Mouse (Mus musculus) c-Kit-positive CD71-positive TER-119-negative erythroid progenitor cells, embryonic 14.5 days (primary cell): Measurements from ENCODE around the gene Acads.

ENCODE experiments used
- DNase-seq: peaks from one replicate; pipeline ENCODE4 v3.0.0-alpha.2; 2013; ENCODE audit warnings: low read depth

The Acads gene

DNA sequence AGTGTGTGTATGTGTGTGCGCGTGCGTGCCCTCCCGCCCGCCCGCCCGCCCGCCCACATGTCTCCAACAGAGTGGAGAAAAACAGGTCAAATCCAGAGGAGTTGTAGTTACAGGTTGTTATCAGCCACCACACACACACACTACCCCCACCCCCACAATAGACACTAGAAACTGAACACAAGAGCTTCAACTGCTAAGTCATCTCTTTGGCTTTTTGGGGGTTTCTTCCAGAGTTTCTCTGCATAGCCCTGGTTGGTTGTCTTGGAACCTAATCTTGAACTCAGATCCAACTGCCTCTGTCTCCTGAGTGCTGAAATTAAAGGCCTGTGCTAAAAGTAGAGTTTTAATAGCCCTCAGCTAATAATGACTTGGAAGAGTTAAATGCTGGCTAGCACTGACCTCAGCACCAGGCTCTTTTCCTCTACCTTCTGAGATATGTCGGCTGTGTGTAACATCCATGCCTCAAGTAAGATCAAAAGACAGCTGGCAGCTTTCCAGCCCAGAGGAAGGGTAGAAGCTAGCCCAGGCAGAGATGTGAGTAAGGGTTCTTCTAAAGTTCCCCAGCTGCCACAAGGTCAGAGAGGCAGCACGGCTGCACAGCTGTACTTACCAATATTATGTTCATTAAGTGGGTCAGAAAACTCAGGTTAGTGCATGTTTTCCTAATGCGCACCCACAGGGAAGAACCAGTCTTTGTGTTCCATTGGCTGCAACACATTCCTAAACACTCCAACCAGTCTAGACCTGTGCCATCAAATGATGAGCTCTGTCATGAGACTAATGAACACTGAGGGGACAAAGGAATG lies 47.8 kb downstream of the Acads start:
- DNase-seq: peak; percentile 71

GRCm38 (mm10) chr5:115070457-115070856 lies 48.7 kb downstream of the Acads start:
- DNase-seq: no peak

DNA sequence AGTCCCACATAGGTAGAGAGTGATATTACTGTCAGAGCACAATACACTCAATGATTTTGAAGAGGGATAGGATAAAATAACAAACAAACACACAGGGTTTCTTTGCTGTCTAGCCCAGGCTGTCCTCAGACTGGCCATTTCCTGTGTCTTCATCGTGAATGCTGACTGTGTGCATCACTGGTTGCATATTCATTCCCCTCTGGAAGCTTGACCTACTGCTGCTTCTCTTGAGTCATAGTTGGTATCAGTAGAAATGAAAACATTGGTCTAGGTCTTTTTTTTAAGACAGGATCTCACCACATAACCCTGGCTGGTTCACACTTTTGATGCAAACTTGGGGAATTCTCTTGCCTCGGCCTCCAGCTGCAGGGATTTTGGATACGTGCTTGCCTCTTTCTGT lies 49.5 kb downstream of the Acads start:
- DNase-seq: no peak

DNA sequence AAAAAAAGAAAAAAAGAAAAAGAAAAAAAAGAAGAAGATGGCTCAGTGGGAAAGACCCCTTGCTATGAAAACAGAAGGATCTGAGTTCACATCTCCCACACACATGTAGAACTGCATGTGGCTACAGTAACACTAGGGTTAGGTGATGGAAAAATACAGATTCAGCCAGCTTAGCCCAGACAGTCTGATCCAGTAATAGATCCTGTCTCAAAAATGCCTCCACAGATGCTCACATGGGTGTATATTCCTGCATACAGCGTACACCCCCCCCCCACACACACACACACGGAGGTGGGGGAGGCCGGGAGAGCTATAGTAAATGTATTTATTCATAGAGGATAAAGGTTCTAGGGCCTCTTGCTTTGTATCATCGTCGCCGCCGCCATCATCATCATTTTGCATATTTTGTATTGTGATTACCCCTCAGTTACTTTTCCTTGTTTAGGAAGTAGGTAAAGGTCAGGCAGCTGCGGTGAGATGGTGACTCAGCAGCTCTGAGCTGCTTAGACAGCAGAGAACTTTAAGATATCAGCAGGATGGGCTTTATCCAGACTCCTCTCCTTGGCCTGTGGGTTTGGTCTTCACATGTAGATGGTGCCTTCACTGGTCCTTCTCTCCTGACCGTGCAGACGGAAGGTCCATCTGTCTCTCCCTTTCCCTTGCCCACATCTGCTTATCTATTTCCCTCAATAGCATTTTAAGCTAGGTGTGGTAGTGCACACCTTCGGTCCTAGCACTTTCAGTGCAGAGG lies 50.3 kb downstream of the Acads start:
- DNase-seq: no peak

- no peak for DNase-seq
Observed at GRCm38 (mm10) chr5:115066245-115066644, 52.9 kb downstream of the Acads start.

DNA sequence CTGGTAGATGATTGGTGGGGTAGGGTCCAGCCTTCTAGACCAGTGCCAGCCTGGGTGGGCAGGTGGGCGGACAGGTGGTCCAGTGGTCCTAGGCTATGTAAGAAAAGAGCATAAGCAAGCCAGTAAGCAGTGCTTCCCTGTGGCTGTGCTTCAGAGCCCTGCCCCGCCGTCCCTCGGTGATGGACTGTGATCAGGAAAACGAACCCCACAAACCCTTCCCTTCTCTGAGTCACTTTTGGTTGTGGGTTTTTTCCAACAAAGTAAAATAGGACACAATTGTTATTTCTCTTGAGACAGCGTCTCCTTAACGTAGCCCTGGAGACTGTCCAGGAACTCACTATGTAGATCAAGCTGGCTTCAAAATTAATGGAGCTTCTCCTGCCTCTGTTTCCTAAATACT lies 55.8 kb downstream of the Acads start:
- no peak for DNase-seq

DNA sequence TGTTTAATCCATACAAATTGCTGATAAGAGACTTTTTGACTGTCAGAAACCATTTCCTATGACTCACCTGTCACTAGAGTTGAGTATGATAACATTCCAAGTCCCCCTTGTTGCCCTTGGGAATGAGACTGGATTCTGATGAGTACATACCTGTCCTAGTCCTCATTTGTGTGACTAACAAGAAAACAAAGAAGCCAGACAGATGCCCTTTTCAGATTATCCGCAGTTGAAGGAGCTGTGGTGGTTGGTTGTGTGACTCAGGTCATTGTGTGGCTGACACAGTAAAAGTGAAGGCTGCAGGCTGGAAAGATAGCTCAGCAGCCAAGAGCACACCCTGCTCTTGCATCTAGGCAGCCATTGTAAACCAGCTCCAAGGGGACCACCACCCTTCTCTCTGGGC lies 56.6 kb downstream of the Acads start:
- no peak for DNase-seq

DNA sequence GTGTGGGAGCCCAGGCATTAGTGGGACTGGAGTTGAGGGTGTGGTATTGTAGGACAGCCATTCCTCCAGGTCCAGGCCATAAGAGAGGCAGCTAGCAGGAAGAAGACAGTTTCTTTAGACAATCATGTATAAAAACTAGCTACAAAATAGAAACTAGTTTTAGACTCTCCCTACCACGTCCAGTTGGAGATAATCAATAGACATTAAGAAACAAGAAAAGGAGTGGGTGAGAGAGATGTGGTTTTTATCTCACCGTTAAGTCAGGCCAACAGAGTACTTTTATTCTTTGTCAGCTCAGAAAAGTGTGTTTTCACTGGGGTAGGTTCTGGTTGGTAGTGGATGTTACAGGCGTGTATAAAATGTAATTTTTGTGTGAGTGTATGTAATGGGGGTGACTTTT lies 58.2 kb downstream of the Acads start:
- DNase-seq: no peak
